Mouse (Mus musculus) CH12.LX (cell line): ENCODE measurements around the gene Dnah7c.
"Not testable (repeated sequence)": the region's sequence is repeated elsewhere in the genome, so short reads cannot be mapped to it uniquely, and the experiment has no call there.

Experiments
- CTCF ChIP-seq, 2 experiments: IDR thresholded peaks in 1 of 2; conservative IDR thresholded peaks in 1 of 2; 2 replicates each; pipeline ENCODE4 v1.5.1; 2011 to 2012; ENCODE audit warnings: low read depth in 2 of 2, low read length in 2 of 2, improper control_type of control experiment in 1 of 2, inconsistent platforms in 1 of 2, mild to moderate bottlenecking in 1 of 2, moderate library complexity in 1 of 2
- ETS1 ChIP-seq: conservative IDR thresholded peaks from 2 replicates; pipeline ENCODE4 v1.6.1; 2012; ENCODE audit warnings: low read depth, mild to moderate bottlenecking, inconsistent platforms, low read length, improper control_type of control experiment, moderate library complexity
- MYC ChIP-seq: IDR thresholded peaks from 2 replicates; pipeline ENCODE4 v1.6.1; 2011; ENCODE audit warnings: low read depth, mild to moderate bottlenecking, improper control_type of control experiment, low read length
- POLR2A ChIP-seq: IDR thresholded peaks from 2 replicates; pipeline ENCODE4 v1.6.1; 2011; ENCODE audit warnings: low read depth, mild to moderate bottlenecking, improper control_type of control experiment, low read length
- TBP ChIP-seq: conservative IDR thresholded peaks from 2 replicates; pipeline ENCODE4 v1.6.1; 2011; ENCODE audit warnings: low read depth, low read length, improper control_type of control experiment

- TF ChIP-seq CTCF (conservative IDR thresholded peaks at IDR 0.05 in 1 of 2, IDR thresholded peaks at IDR 0.05 in 1 of 2; ENCODE audit: low read depth in 2 of 2, low read length in 2 of 2); POLR2A; MYC; ETS1; TBP: not testable (repeated sequence)
Observed at GRCm38 (mm10) chr1:46770077-46770695, 344.8 kb downstream of the Dnah7c start.
